In genomic region chr11:60301588-60302208, GRCm38 (mm10) we compare ENCODE assay signal across 8 mouse cellular contexts. TPM values are rescaled to one million over a fixed set of nuclear protein-coding genes. Genes with fewer than 3 reads are reported as not detected.
DNase-seq lines count a peak whose midpoint lies in the region; ATAC-seq and TF ChIP-seq lines count a peak whose summit lies in the region.

No protein-coding gene starts in this region.

- DNase-seq in lung, postnatal 4 days = no peak
- DNase-seq in forebrain, embryonic 10.5 days (ENCODE audit: extremely low spot score, low spot score) = no peak
- DNase-seq in limb, embryonic 10.5 days (ENCODE audit: low spot score) = no peak
- DNase-seq in retina, postnatal 1 day = peak; percentile 54
- DNase-seq in gastrocnemius, postnatal 36 days = no peak
- DNase-seq in cerebellum, adult 2 months = no peak
- DNase-seq in layer of hippocampus, postnatal 25 days (ENCODE audit: extremely low spot score in 1 of 2, low spot score in 1 of 2) = no peak

- WGBS in lung, embryonic 15.5 days = 50% methylated on average over 5 of the region's 5 CpGs
- WGBS in forebrain, embryonic 10.5 days = 33% methylated on average over 5 of the region's 5 CpGs
- 62% methylated on average over 5 of the region's 5 CpGs for WGBS in limb, embryonic 10.5 days
- 37% methylated on average over 5 of the region's 5 CpGs for WGBS in cerebellum, adult 2 months

- H3K9me3 ChIP-seq in lung, embryonic 15.5 days = no peaks in the 10 kb centered on the region
- no peaks in the 10 kb centered on the region for H3K9me3 ChIP-seq in forebrain, embryonic 10.5 days
- H3K9me3 ChIP-seq in limb, embryonic 10.5 days (replicated peaks) = no peaks in the 10 kb centered on the region

- no peaks in the 10 kb centered on the region for H3K27me3 ChIP-seq in lung, embryonic 15.5 days
- H3K27me3 ChIP-seq in forebrain, embryonic 10.5 days (ENCODE audit: poor library complexity, severe bottlenecking) = no peaks in the 10 kb centered on the region
- no peaks in the 10 kb centered on the region for H3K27me3 ChIP-seq in limb, embryonic 10.5 days (ENCODE audit: low read depth, poor library complexity, severe bottlenecking)
- no peaks in the 10 kb centered on the region for H3K27me3 ChIP-seq in cerebellum, adult 2 months (ENCODE audit: control insufficient read depth, insufficient read depth, low read length)

- no peak overlapping the region for H3K4me3 ChIP-seq in lung, embryonic 15.5 days
- H3K4me3 ChIP-seq in forebrain, embryonic 10.5 days = no peak overlapping the region
- no peak overlapping the region for H3K4me3 ChIP-seq in limb, embryonic 10.5 days
- H3K4me3 ChIP-seq in cerebellum, adult 2 months (replicated peaks; ENCODE audit: insufficient read depth, low read depth, low read length) = no peak overlapping the region

- no peak for TF ChIP-seq POLR2A in cerebellum, adult 2 months (IDR thresholded peaks at IDR 0.05; ENCODE audit: borderline replicate concordance, insufficient read depth, low read length)

- H3K4me1 ChIP-seq in lung, embryonic 15.5 days = peaks cover 37% of the 10 kb centered on the region
- peaks cover 44% of the 10 kb centered on the region for H3K4me1 ChIP-seq in forebrain, embryonic 10.5 days
- H3K4me1 ChIP-seq in limb, embryonic 10.5 days = peaks cover 27% of the 10 kb centered on the region
- peaks cover 9% of the 10 kb centered on the region; the same call in 1 of the 2 replicates for H3K4me1 ChIP-seq in cerebellum, adult 2 months (ENCODE audit: control insufficient read depth, insufficient read depth, low read length)

- TF ChIP-seq CTCF in cerebellum, adult 2 months (IDR thresholded peaks at IDR 0.05; ENCODE audit: borderline replicate concordance, insufficient read depth, low read depth, low read length) = no peak

- ATAC-seq in lung, embryonic 15.5 days (ENCODE audit: borderline replicate concordance, extremely low read depth, low FRiP score, low TSS enrichment) = 0 out of 2 replicates have a peak, but pooled peaks have one; percentile 42

- H3K9ac ChIP-seq in lung, embryonic 15.5 days = 0 out of 2 replicates have a peak overlapping the region, but pooled peaks have one; percentile 24

- 0 out of 2 replicates have a peak overlapping the region, but pooled peaks have one; percentile 20 for H3K4me2 ChIP-seq in lung, embryonic 15.5 days

- H3K27ac ChIP-seq in lung, embryonic 15.5 days = peak overlapping the region; percentile 88
- H3K27ac ChIP-seq in forebrain, embryonic 10.5 days = peak overlapping the region; percentile 86
- H3K27ac ChIP-seq in limb, embryonic 10.5 days = peak overlapping the region; percentile 77; the same call in 1 of the 2 replicates
- H3K27ac ChIP-seq in cerebellum, adult 2 months (ENCODE audit: insufficient read depth, low read length) = no peak overlapping the region; the same call in 1 of the 2 replicates

- intact Hi-C loops in gastrocnemius, postnatal 36 days (cut with DNase I) = loop anchor here (5.0 kb wide), 1 partner anchor 101 kb away; no protein-coding TSS in a partner anchor

- H3K36me3 ChIP-seq in lung, embryonic 15.5 days = no peaks in the 10 kb centered on the region
- H3K36me3 ChIP-seq in forebrain, embryonic 10.5 days (replicated peaks) = no peaks in the 10 kb centered on the region
- no peaks in the 10 kb centered on the region for H3K36me3 ChIP-seq in limb, embryonic 10.5 days

RNA-seq across cellular contexts. Expression of gene Tom1l2, which starts 51.0 kb away (rescaled TPM):
- 23.3 and 26.1 TPM in 2 replicates for polyA plus RNA-seq in lung, embryonic 15.5 days (2015; fragmentation: Nextera tagmentation; extraction: Ambion mirVana)
- 18.0 TPM in 2 replicates for polyA plus RNA-seq in forebrain, embryonic 10.5 days (2016; fragmentation: Nextera tagmentation; extraction: Ambion mirVana)
- 12.6 and 18.9 TPM in 2 replicates for polyA plus RNA-seq in limb, embryonic 10.5 days (2016; fragmentation: Nextera tagmentation; extraction: Ambion mirVana)
- 10 to 100 TPM; 59.4 to 61.5 TPM for total RNA-seq in gastrocnemius, postnatal 36 days (2021)
- 176 and 180 TPM in 2 replicates for polyA plus RNA-seq in cerebellum, adult 2 months (2012; rRNA removed)
- total RNA-seq in layer of hippocampus, postnatal 25 days (2021) = 100 to 1,000 TPM; 170 to 175 TPM

RNA-seq across cellular contexts. Expression of gene Drc3, which starts 51.4 kb away (rescaled TPM):
- 5.8 and 6.1 TPM in 2 replicates for polyA plus RNA-seq in lung, embryonic 15.5 days (2015; fragmentation: Nextera tagmentation; extraction: Ambion mirVana)
- 1.5 and 1.6 TPM in 2 replicates for polyA plus RNA-seq in forebrain, embryonic 10.5 days (2016; fragmentation: Nextera tagmentation; extraction: Ambion mirVana)
- 1.0 and 1.1 TPM in 2 replicates for polyA plus RNA-seq in limb, embryonic 10.5 days (2016; fragmentation: Nextera tagmentation; extraction: Ambion mirVana)
- total RNA-seq in gastrocnemius, postnatal 36 days (2021) = 1 to 10 TPM; 1.1 to 1.2 TPM
- 7.1 and 8.0 TPM in 2 replicates for polyA plus RNA-seq in cerebellum, adult 2 months (2012; rRNA removed)
- 1 to 10 TPM; 5.3 to 5.9 TPM for total RNA-seq in layer of hippocampus, postnatal 25 days (2021)
